Mouse (Mus musculus): ENCODE measurements around the gene Naa25. TPM values are rescaled to one million over a fixed set of nuclear protein-coding genes. Genes with fewer than 3 reads are reported as not detected.

Gene Naa25
- polyA plus RNA-seq, 1 experiment from 2014 or later, result 61.5 TPM

DNA sequence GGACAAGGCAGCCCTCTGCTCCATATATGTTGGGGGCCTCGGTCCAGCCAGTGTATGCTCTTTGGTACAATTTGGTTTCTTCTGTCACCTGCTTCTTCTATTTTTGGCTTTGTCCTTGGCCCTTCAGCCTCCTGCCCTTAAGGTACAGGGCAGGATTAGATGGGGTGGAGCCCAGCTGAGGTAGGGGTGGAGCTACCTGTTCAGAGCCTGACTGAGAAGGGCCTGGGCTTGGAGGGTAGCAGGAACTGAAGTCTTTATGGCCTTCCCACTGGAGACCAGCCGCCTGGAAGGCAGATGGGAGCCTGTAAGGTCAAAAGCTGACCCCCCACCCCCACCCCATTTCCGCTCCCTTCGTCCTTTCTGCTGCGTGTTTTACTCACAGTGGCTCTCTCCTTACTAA lies 65.2 kb downstream of the Naa25 start:
- Histone ChIP-seq H3K36me3 (replicated peaks) (no peaks in the 10 kb centered on the region), H3K27ac (no peak overlapping the region), H3K4me1 (0 out of 2 replicates have a peak, but pooled peaks cover 5% of the 10 kb centered on the region), H3K27me3 (ENCODE audit: poor library complexity, severe bottlenecking) (no peaks in the 10 kb centered on the region), H3K4me3 (no peak overlapping the region), H3K9me3 (no peaks in the 10 kb centered on the region)
- WGBS, result 69% methylated on average over 5 of the region's 5 CpGs
- DNase-seq (ENCODE audit: extremely low spot score, low spot score), result no peak

DNA sequence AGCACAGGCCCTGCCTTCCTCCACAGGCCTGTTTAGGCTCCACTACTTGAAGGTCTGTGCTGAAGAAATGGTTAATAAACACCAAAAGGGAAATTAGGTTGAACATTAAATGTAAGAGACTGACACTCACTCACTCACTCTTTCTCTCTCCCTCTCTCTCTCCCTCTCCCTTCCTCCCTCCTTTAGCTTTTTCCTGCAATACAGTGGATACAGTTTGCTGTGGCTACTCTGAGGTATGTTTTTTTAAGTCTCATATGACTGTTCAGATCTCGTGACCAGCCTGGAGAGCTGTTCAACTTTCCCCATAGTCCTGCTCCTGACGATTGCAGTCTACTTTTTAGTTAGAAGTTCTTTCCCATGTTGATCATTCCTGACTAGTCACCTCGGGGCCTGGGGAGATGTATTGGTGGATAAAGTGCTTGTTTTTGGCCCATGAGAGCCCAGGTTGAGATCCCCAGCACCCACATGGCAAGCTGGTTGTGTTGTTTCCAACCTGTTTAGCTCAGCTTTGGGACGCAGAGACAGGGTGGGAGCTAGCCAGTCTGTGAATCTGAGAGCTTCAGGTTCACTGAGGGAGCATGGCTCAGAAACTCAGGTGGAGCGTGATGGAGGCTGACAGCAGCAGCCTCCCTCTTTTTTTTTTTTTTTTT lies 66.0 kb downstream of the Naa25 start:
- no peak for DNase-seq (ENCODE audit: extremely low spot score, low spot score)
- Histone ChIP-seq H3K9me3 (no peaks in the 10 kb centered on the region), H3K36me3 (replicated peaks) (no peaks in the 10 kb centered on the region), H3K27ac (no peak overlapping the region), H3K27me3 (ENCODE audit: poor library complexity, severe bottlenecking) (no peaks in the 10 kb centered on the region), H3K4me3 (no peak overlapping the region), H3K4me1 (0 out of 2 replicates have a peak, but pooled peaks cover 5% of the 10 kb centered on the region)
- 80% methylated on average over 5 of the region's 5 CpGs for WGBS

DNA sequence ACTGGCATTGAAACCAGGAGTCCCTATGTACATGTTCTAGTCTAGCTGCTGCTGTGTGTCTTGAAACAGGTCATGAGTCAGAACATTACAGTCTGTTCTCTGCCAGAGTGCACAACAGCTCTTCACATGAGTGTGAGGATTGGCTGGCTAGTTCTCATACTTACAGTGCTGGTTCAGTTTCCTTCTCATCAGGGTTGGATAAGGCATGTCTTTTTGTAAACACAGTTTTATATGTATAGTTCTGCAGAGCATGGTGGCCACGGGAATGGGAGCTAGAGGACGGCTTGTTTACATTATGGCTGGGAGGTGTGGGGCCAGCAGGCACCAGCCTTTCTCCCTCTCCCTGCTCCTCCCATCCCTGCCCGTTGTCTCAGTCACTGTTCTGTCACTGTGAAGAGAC lies 71.8 kb downstream of the Naa25 start:
- Histone ChIP-seq H3K9me3 (no peaks in the 10 kb centered on the region), H3K27me3 (ENCODE audit: poor library complexity, severe bottlenecking) (no peaks in the 10 kb centered on the region), H3K27ac (no peak overlapping the region), H3K36me3 (replicated peaks) (no peaks in the 10 kb centered on the region), H3K4me1 (peaks cover 7% of the 10 kb centered on the region), H3K4me3 (no peak overlapping the region)
- DNase-seq (ENCODE audit: extremely low spot score, low spot score), result no peak
- 70% methylated on average over 3 of the region's 3 CpGs for WGBS

DNA sequence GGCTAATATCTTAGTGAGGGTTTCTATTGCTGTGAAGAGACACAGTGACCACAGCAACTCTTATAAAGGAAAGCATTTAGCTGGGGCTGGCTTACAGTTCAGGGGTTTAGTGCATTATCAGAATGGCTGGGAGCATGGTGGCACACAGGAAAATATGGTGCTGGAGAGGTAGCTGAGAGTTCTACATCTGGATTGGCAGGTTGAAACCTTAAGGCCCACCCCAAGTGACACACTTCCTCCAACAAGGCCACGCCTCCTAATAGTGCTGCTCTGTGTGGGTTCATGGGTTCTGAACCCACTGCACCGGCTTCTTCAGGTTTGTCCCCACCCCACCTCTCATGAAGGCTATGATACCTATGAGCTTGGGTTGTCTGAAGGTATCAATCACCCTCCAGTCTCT lies 74.7 kb downstream of the Naa25 start:
- WGBS, result 93% methylated on average over 2 of the region's 2 CpGs
- no peaks in the 10 kb centered on the region for H3K27me3 ChIP-seq (ENCODE audit: poor library complexity, severe bottlenecking)

DNA sequence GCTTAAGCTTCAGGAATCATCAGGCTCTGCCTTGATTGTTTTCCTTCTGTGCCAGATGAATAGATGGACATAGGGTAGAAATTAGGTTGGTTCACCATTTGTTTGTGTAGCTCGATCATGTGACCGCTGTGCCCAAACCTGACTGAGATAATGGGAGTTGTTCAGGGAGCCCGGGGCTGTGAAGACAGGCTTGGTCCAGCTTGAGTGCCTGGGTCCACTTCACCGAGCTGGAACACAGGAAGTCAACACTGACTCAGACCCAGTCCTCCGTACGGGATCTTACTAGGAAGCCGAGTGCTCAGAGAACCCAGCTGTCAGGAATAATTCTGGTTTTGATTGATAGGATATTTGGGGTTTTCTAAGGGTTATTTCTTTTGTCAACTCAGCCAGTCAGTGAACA lies 76.9 kb downstream of the Naa25 start:
- WGBS, result 68% methylated on average over 7 of the region's 7 CpGs
- Histone ChIP-seq H3K4me1 (peaks cover 9% of the 10 kb centered on the region), H3K27ac (no peak overlapping the region), H3K27me3 (ENCODE audit: poor library complexity, severe bottlenecking) (no peaks in the 10 kb centered on the region), H3K4me3 (no peak overlapping the region), H3K36me3 (replicated peaks) (no peaks in the 10 kb centered on the region), H3K9me3 (no peaks in the 10 kb centered on the region)
- DNase-seq (ENCODE audit: extremely low spot score, low spot score), result no peak

More for the DNA sequence above, 74.7 kb downstream of the Naa25 start:
- H3K4me1 ChIP-seq, result peaks cover 9% of the 10 kb centered on the region
- no peak for DNase-seq (ENCODE audit: extremely low spot score, low spot score)
- no peak overlapping the region for H3K4me3 ChIP-seq
- no peaks in the 10 kb centered on the region for H3K9me3 ChIP-seq
- H3K36me3 ChIP-seq (replicated peaks), result no peaks in the 10 kb centered on the region
- H3K27ac ChIP-seq, result no peak overlapping the region

DNA sequence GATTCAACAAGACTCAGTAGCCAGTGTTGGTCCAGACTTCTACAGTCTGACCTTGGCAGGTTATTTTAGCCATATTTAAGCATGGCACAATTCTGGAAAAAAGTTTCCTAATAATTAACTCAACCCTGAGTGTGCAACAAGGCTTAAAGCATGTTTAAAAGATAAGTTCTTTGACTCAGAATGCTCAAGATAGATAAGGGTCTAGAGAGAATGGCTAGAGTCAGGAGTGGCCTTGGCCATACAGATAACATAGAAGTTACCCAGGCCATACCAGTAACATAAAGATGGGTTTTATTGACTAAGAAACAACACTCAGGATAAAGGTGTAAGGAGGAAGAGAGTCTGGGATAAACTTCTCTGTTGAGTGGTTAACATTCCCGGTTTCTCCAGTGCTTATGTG lies 78.3 kb downstream of the Naa25 start:
- H3K4me1 ChIP-seq, result peaks cover 6% of the 10 kb centered on the region
- 89% methylated on average over 1 of the region's 1 CpGs for WGBS
- H3K27ac ChIP-seq, result no peak overlapping the region

DNA sequence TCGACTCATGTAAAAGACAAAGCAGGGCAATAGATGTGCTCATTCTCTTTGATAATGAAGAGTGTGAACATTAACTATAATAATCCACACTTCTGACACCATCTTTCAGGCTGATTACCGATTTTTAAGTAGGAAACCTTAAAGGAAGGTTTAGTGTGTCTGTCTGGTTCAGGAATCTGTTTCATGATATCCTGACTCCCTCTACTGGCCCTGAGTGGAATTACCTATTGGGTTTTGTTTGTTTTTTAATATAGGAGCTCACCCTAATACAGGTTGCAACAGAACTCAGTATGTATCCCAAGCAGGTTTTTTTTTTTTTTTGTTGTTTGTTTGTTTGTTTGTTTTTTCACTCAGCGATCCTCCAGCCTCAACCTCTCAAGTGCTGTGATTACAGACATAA lies 79.9 kb downstream of the Naa25 start:
- peaks cover 6% of the 10 kb centered on the region for H3K4me1 ChIP-seq
- no peak overlapping the region for H3K4me3 ChIP-seq
- no peaks in the 10 kb centered on the region for H3K9me3 ChIP-seq
- no peak overlapping the region for H3K27ac ChIP-seq
- no peaks in the 10 kb centered on the region for H3K36me3 ChIP-seq (replicated peaks)
- WGBS, result 41% methylated on average over 3 of the region's 3 CpGs
- no peaks in the 10 kb centered on the region for H3K27me3 ChIP-seq (ENCODE audit: poor library complexity, severe bottlenecking)
- no peak for DNase-seq (ENCODE audit: extremely low spot score, low spot score)

More for the DNA sequence above, 78.3 kb downstream of the Naa25 start:
- Histone ChIP-seq H3K36me3 (replicated peaks) (no peaks in the 10 kb centered on the region), H3K27me3 (ENCODE audit: poor library complexity, severe bottlenecking) (no peaks in the 10 kb centered on the region), H3K9me3 (no peaks in the 10 kb centered on the region), H3K4me3 (no peak overlapping the region)
- no peak for DNase-seq (ENCODE audit: extremely low spot score, low spot score)

DNA sequence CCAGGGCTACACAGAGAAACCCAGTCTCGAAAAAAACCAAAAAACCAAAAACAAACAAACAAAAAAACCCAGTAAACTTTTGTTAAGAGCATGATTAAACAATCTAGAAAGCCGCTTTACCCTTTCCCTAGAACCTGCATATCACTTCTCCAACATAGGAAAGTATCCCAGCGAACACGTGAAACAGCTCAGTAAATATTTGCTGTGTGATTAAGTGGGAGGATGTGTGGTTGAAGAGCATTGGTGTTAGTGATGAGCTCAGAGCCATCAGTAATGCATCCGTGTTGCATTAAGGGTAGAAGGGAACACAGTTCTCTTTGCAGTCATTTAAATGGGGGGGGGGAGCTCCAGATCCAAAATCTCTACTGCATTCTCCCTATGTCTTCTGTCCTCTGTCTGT lies 87.1 kb downstream of the Naa25 start:
- Histone ChIP-seq H3K9me3 (no peaks in the 10 kb centered on the region), H3K36me3 (replicated peaks) (no peaks in the 10 kb centered on the region), H3K27ac (no peak overlapping the region), H3K4me3 (no peak overlapping the region), H3K27me3 (ENCODE audit: poor library complexity, severe bottlenecking) (no peaks in the 10 kb centered on the region), H3K4me1 (no peaks in the 10 kb centered on the region)
- 87% methylated on average over 5 of the region's 5 CpGs for WGBS
- no peak for DNase-seq (ENCODE audit: extremely low spot score, low spot score)

DNA sequence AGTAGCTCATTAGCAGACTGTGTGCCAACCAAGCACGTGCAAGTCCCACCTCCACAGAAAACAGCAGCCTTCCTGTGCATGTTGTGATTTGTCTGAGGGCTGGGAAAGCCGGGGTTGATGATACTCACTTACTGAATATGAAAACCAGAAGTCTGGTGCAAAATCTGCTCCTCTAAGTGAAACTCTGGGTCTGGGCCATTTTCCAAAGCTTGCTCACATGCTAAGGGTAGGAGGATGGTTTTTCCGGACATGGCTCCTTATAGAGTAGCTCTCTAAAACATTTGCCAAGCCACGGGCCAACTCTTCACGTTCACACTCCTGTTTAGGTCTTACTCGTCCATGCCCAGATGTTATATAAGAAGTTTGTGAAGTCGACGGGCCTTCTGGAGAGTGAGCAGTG lies 95.6 kb downstream of the Naa25 start:
- Histone ChIP-seq H3K27me3 (ENCODE audit: poor library complexity, severe bottlenecking) (no peaks in the 10 kb centered on the region), H3K9me3 (no peaks in the 10 kb centered on the region), H3K27ac (no peak overlapping the region), H3K36me3 (replicated peaks) (no peaks in the 10 kb centered on the region), H3K4me1 (no peaks in the 10 kb centered on the region), H3K4me3 (no peak overlapping the region)
- WGBS, result 84% methylated on average over 8 of the region's 8 CpGs
- DNase-seq (ENCODE audit: extremely low spot score, low spot score), result no peak

Other genes with a start within 250 kb of the Naa25 start
- 25.1 TPM in 2 replicates for gene Ptpn11, start 206.5 kb upstream of the Naa25 start, polyA plus RNA-seq (2016; fragmentation: Nextera tagmentation; extraction: Ambion mirVana)
- 659 and 678 TPM in 2 replicates for gene Rpl6, start 193.5 kb upstream of the Naa25 start, polyA plus RNA-seq (2016; fragmentation: Nextera tagmentation; extraction: Ambion mirVana)
- 3.5 and 5.1 TPM in 2 replicates for gene Hectd4, start 177.7 kb upstream of the Naa25 start, polyA plus RNA-seq (2016; fragmentation: Nextera tagmentation; extraction: Ambion mirVana)
- gene Trafd1, start 12.3 kb upstream of the Naa25 start, polyA plus RNA-seq (2016; fragmentation: Nextera tagmentation; extraction: Ambion mirVana), result 59.8 and 62.2 TPM in 2 replicates
- 1.00 and 1.0 TPM in 2 replicates for gene Tmem116, start 54.0 kb downstream of the Naa25 start, polyA plus RNA-seq (2016; fragmentation: Nextera tagmentation; extraction: Ambion mirVana)
- gene Erp29, start 54.6 kb downstream of the Naa25 start, polyA plus RNA-seq (2016; fragmentation: Nextera tagmentation; extraction: Ambion mirVana), result 131 and 140 TPM in 2 replicates
- gene Adam1b, start 105.5 kb downstream of the Naa25 start, polyA plus RNA-seq (2016; fragmentation: Nextera tagmentation; extraction: Ambion mirVana), result not detected in 2 replicates
- 1.1 TPM in 2 replicates for gene Adam1a, start 147.5 kb downstream of the Naa25 start, polyA plus RNA-seq (2016; fragmentation: Nextera tagmentation; extraction: Ambion mirVana)
- not detected in 2 replicates for gene Gm42878, start 147.5 kb downstream of the Naa25 start, polyA plus RNA-seq (2016; fragmentation: Nextera tagmentation; extraction: Ambion mirVana)
- 47.3 and 53.1 TPM in 2 replicates for gene Mapkapk5, start 148.0 kb downstream of the Naa25 start, polyA plus RNA-seq (2016; fragmentation: Nextera tagmentation; extraction: Ambion mirVana)
- gene Aldh2, start 195.9 kb downstream of the Naa25 start, polyA plus RNA-seq (2016; fragmentation: Nextera tagmentation; extraction: Ambion mirVana), result 125 TPM in 2 replicates
- gene Acad12, start 221.0 kb downstream of the Naa25 start, polyA plus RNA-seq (2016; fragmentation: Nextera tagmentation; extraction: Ambion mirVana), result 2.7 and 3.0 TPM in 2 replicates

Measured in forebrain, embryonic 10.5 days (tissue).